Mouse (Mus musculus): ENCODE results near the gene Large2.

DNA sequence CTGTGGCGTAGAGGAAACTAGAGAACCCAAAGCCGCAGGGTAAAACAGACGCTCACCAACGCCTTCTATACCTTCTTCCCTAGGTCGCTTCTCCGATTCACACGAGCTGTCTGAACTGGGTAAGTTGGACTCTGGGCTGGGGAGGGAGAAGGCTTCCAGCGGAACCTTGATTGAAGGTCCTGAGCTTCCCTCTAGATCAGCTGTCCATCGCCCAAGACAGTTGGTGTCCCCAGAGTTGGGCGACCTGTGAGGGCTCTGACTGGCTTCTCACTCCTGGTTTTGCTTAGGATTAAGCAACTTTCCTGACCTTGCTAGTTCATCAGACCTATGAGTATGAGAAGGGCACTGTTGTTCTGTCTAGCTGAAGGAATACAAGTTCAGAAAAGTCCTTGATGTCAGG is 1.1 kb upstream of the Large2 start:
- TF ChIP-seq CTCF (IDR thresholded peaks at IDR 0.05) = no peak
- TF ChIP-seq POLR2A (IDR thresholded peaks at IDR 0.05; ENCODE audit: insufficient read depth, low read depth, low read length) = no peak
- no peak for TF ChIP-seq EP300 (IDR thresholded peaks at IDR 0.05; ENCODE audit: insufficient read depth, low read depth, low read length)

All from heart, adult 2 months (tissue).